In the genomic region with DNA sequence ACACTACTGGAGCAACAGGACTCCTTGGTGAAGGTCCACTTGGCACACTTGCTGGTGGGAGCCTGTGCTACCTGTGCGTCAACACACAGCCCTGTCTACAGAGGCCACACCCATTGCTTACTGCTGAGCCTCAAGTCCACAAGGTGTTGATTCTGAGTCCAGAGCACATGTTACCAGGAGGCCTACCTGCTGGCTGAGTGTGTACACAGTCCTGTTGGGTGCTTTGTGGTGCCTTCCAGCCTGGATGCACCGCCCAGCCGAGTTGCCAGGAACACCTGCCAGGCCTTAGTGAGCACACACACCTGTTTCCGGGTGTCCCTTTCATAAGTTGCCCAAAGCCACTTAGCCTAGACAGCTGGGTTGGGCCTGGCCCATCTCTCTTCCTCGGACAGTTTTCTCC, we compare ENCODE assay signal across 14 mouse cellular contexts.
"Had no signal": no experiment of that assay in that cellular context is flagged by ENCODE, and none has a peak within 500 bp of the region (broad histone marks: within the 10 kb centered on the region; RNA-seq: fewer than 3 reads in every experiment).

No protein-coding gene starts in this region.

- ATAC-seq: hindbrain, postnatal 0 days; liver, embryonic 12.5 days; midbrain, embryonic 15.5 days had no signal

- H3K9me3 ChIP-seq: limb, embryonic 15.5 days; liver, embryonic 12.5 days; megakaryocyte, embryonic 14.5 days; midbrain, embryonic 15.5 days had no signal

- H3K27ac ChIP-seq: hindbrain, postnatal 0 days; limb, embryonic 15.5 days; liver, embryonic 12.5 days; macrophage; midbrain, embryonic 15.5 days had no signal

- H3K4me1 ChIP-seq: limb, embryonic 15.5 days; liver, embryonic 12.5 days; midbrain, embryonic 15.5 days had no signal

- H3K27me3 ChIP-seq: limb, embryonic 15.5 days; liver, embryonic 12.5 days; megakaryocyte, embryonic 14.5 days; midbrain, embryonic 15.5 days had no signal

- H3K4me2 ChIP-seq: limb, embryonic 15.5 days; liver, embryonic 12.5 days; midbrain, embryonic 11.5 days; midbrain, embryonic 15.5 days had no signal

- DNase-seq: kidney, adult 8-10 months; kidney, postnatal 25 days; layer of hippocampus, adult 9-11 months; layer of hippocampus, postnatal 36 days; right cerebral cortex, postnatal 4 days; thymus, adult 2 months; thymus, postnatal 25 days had no signal

- H3K4me3 ChIP-seq: limb, embryonic 15.5 days; liver, embryonic 12.5 days; megakaryocyte, embryonic 14.5 days; midbrain, embryonic 15.5 days had no signal

- H3K9ac ChIP-seq: limb, embryonic 15.5 days; liver, embryonic 12.5 days; midbrain, embryonic 15.5 days had no signal
